Mouse (Mus musculus): ENCODE data around the gene Rab28. TPM values are rescaled to one million over a fixed set of nuclear protein-coding genes. Genes with fewer than 3 reads are reported as not detected.

The Rab28 gene
- polyA plus RNA-seq, 1 experiment: 52.2 TPM

DNA sequence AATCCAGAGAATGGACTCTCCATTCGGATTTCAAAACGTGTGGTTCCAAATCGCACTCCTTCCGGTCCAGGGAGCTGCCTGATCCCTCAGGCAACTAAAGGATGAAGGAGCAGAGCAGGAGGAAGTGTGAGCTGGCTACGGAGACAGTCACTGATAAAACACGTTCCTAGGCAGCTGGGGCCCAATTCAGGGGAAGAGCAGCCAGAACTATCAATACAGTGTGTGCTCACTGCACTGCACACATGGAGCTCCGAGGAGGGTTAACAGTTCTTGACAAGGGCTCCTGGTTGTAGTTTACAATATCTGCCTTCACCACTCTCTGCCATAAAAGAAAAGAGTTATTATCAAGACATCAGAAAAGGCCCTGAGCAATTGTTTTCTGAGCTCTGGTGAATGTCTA is 82.4 kb downstream of the Rab28 start:
- TF ChIP-seq POLR2A (IDR thresholded peaks at IDR 0.05; ENCODE audit: borderline replicate concordance, extremely low read depth, insufficient read depth, insufficient read length, poor library complexity, severe bottlenecking): no peak
- no peak for TF ChIP-seq CTCF (IDR thresholded peaks at IDR 0.05; ENCODE audit: borderline replicate concordance, extremely low read depth, insufficient read depth, insufficient read length)
- no peak for DNase-seq (ENCODE audit: low read depth)

DNA sequence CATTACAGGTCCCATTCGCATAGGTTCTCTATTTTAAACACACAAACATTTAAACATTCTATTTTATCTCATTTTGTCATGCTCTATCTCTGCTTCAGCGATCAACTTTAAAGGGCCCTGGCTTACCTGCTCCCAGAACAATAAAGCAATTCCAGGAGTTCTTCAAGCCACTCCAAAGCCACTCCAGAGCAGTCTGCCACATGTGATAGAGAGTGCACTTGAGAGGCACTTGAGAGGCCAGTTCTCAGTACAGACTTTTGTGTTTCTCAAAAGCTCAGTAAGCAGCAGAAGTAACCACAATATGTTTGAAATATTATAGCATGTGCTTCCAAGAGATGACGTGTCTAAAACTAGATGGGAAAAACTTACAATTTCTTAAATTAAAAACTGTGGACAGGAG is 86.2 kb downstream of the Rab28 start:
- peak; percentile 23 for DNase-seq (ENCODE audit: low read depth)
- no peak for TF ChIP-seq CTCF (IDR thresholded peaks at IDR 0.05; ENCODE audit: borderline replicate concordance, extremely low read depth, insufficient read depth, insufficient read length)
- TF ChIP-seq POLR2A (IDR thresholded peaks at IDR 0.05; ENCODE audit: borderline replicate concordance, extremely low read depth, insufficient read depth, insufficient read length, poor library complexity, severe bottlenecking): no peak

DNA sequence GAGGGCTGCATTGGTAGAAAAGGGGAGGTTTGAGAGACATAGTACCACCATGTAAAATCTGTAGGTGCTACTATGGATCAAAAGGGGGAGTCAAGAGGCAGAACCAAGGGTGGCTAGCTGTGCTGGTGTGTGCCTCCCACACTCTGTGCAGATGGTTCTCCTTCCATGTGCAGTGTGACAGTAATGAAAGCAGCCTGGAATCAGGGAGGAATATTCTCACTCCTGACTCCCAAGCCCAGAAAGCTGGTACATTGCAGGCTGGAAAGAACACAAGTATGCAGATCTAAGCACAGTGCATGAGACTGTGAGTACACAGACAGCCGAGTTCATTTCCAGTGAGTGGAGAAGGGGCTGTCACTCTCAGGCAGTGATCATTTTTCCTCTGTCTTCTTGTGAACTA is 89.0 kb downstream of the Rab28 start:
- DNase-seq (ENCODE audit: low read depth): no peak
- TF ChIP-seq CTCF (IDR thresholded peaks at IDR 0.05; ENCODE audit: borderline replicate concordance, extremely low read depth, insufficient read depth, insufficient read length) (no peak), POLR2A (IDR thresholded peaks at IDR 0.05; ENCODE audit: borderline replicate concordance, extremely low read depth, insufficient read depth, insufficient read length, poor library complexity, severe bottlenecking) (no peak)

DNA sequence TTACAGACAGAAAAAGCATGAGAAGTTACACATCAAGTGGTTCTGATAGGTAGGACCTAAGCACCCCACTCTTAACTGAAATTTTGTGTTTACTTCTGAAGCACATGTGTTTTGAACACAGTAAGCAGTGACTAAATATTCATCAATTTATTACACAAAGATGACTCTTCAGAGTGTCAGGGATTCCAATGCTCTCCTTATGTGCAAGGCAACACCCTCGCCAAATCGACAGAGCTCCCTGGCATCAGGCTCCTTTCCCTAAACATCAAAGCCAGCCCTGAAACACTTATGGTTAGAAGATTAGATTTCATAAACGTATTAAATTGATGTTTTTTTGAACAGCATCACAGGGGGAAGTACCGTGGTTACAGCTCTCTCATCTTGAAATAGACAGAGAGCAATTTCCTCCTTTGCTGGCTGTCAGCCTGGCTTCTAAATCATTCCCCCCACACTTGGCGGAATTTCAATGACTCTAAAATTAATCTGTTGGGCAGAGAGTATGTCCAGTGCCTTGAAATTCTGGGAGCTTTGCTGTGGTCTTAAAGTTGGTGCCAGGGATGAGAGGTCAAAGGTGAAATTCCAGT is 97.4 kb downstream of the Rab28 start:
- TF ChIP-seq POLR2A (IDR thresholded peaks at IDR 0.05; ENCODE audit: borderline replicate concordance, extremely low read depth, insufficient read depth, insufficient read length, poor library complexity, severe bottlenecking) (no peak), CTCF (IDR thresholded peaks at IDR 0.05; ENCODE audit: borderline replicate concordance, extremely low read depth, insufficient read depth, insufficient read length) (no peak)
- peak; percentile 62 for DNase-seq (ENCODE audit: low read depth)

DNA sequence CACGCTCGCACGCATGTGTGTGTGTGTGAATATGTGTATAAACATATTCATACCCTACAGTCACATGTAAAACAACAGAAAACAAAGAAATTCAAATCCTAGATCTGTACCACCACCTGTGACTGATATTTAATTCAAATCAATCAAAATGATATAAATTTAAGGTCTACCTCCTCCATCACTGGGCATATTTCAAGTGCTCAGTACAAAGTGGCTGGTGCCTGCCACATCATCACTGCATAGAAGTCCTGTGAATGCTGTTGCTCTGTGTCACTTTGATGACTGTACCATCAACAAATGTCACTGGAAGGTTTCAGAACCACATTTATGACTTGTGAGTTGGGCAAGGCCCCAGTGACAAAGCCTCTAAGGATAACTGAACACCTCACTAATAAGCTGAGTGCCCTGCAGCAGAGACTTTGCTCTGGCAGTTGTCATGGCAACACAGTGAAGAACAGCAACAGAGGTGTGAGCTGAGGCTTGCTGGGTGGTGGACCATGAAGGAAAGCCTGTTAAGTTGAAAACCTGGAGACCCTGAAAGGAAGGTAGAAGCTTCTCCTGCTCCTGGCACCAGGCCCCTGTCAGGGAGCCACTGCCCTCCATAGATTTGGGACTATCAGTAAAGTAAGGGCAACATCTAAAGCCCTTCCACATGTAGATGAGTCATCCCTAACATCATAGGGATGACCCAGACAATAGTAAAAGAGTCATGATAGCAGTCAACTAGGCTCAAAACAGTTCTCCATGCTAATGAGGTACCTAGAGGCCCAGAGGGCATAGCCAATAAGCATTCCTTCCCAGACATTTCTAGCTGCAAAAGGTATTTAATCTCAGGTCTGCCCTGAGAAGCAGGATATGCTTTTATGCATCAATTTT is 111.5 kb downstream of the Rab28 start:
- no peak for TF ChIP-seq POLR2A (IDR thresholded peaks at IDR 0.05; ENCODE audit: borderline replicate concordance, extremely low read depth, insufficient read depth, insufficient read length, poor library complexity, severe bottlenecking)
- TF ChIP-seq CTCF (IDR thresholded peaks at IDR 0.05; ENCODE audit: borderline replicate concordance, extremely low read depth, insufficient read depth, insufficient read length): no peak
- DNase-seq (ENCODE audit: low read depth): peak; percentile 74

DNA sequence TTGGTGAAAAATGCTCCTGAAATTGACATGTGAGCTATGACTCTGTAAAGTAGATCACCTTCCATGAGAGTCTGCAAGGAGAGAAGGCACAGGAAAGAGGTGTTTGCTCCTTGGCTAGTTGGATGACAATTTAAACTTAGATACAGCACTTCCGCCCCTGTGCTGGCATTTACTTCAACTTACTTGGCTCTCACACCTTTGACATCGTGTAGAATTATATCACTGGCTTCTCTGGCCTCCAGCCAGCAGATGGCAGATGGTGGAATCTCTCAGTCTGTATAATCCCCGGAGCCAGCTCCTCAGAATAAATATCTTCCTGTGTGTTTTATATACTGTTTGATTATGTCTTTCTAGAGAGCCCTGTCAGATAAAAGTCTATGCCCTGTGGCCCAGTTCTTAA is 112.8 kb downstream of the Rab28 start:
- TF ChIP-seq POLR2A (IDR thresholded peaks at IDR 0.05; ENCODE audit: borderline replicate concordance, extremely low read depth, insufficient read depth, insufficient read length, poor library complexity, severe bottlenecking) (no peak), CTCF (IDR thresholded peaks at IDR 0.05; ENCODE audit: borderline replicate concordance, extremely low read depth, insufficient read depth, insufficient read length) (no peak)
- DNase-seq (ENCODE audit: low read depth): peak; percentile 49

DNA sequence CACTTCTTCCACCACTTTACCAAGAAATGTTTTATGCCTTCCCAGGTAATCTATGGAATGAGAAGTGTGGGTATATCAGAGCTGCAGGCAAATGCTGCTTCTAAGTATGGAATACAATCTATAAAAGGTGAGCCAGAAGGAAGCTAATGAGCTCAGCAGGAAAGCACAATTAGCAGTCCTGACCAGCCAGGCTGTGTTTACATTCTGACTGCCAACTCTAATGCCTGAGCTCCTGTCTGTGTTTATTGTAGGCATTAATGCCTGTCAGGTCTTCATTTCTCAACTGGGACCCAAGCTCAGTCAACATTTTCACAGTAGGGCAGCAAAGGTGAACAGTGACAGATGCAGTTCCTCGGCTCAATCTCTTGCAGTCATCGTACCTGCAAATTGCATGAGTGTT is 129.9 kb downstream of the Rab28 start:
- DNase-seq (ENCODE audit: low read depth): peak; percentile 67
- TF ChIP-seq CTCF (IDR thresholded peaks at IDR 0.05; ENCODE audit: borderline replicate concordance, extremely low read depth, insufficient read depth, insufficient read length): no peak
- TF ChIP-seq POLR2A (IDR thresholded peaks at IDR 0.05; ENCODE audit: borderline replicate concordance, extremely low read depth, insufficient read depth, insufficient read length, poor library complexity, severe bottlenecking): no peak

Other genes starting within 250 kb of the Rab28 start
- not detected in 2 replicates for gene Nkx3-2, start 56.3 kb upstream of the Rab28 start, polyA plus RNA-seq (2012; rRNA removed)
- 10.7 and 15.9 TPM in 2 replicates for gene Bod1l, start 136.2 kb upstream of the Rab28 start, polyA plus RNA-seq (2012; rRNA removed)